Mouse (Mus musculus) limb, embryonic 10.5 days (tissue): ENCODE measurements at regions not wholly inside any gene's neighbourhood (a gene's known extent, or its start where the extent isn't known, plus 50 kb on each side); places are given as distances from the start of the nearest gene placed in this dataset.

ENCODE experiments used
- DNase-seq: peaks from one replicate; pipeline ENCODE4 v3.0.0-alpha.2; 2017; ENCODE audit warnings: low spot score
- H3K27ac ChIP-seq: fragments of 300-500 bp; sonication (generic); 2 replicates; pipeline ENCODE4 v1.5.1; 2016; ENCODE audit warnings: mild to moderate bottlenecking
- H3K27me3 ChIP-seq: fragments of 300-500 bp; sonication (generic); 2 replicates; pipeline ENCODE4 v1.6.1; 2016; ENCODE audit warnings: low read depth, mild to moderate bottlenecking; ENCODE audit not compliant: poor library complexity, severe bottlenecking
- H3K36me3 ChIP-seq: fragments of 300-500 bp; sonication (generic); 2 replicates; pipeline ENCODE4 v1.6.1; 2016; ENCODE audit warnings: mild to moderate bottlenecking, moderate library complexity
- H3K4me1 ChIP-seq: fragments of 300-500 bp; sonication (generic); 2 replicates; pipeline ENCODE4 v1.6.1; 2016
- H3K4me3 ChIP-seq: fragments of 300-500 bp; sonication (generic); 2 replicates; pipeline ENCODE4 v1.5.1; 2016; ENCODE audit warnings: mild to moderate bottlenecking, moderate library complexity
- H3K9me3 ChIP-seq: fragments of 300-500 bp; sonication (generic); replicated peaks from 2 replicates; pipeline ENCODE4 v1.6.1; 2016; ENCODE audit warnings: mild to moderate bottlenecking
- WGBS: fragments of 180-500 bp; shearing (Covaris S2); methylation state at CpG from one replicate; pipeline ENCODE4 v1.1.7; 2016; 5-methylcytosine and 5-hydroxymethylcytosine counted together

DNA sequence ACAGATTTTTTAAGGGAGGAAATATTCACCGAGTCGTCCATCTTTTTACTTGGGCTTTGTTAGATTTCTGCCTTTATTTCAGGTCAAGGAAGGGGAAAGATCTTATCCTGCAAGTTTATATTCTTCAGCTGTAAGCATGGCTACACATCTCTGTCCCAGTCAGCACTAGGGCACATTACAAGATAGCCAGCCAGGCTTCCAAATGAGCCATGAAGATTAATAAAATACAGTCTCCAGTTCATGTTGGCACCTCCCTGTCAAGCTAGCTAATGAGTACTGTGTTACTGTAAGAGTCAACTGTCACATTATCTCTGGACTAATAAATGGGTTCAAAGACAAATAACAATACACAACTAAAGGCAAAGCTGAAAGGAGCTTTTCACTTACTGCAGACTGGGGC, 166.6 kb downstream of the Rpl36a-ps1 start:
- 92% methylated on average over 2 of the region's 2 CpGs for WGBS
- Histone ChIP-seq H3K4me1 (peaks cover 20% of the 10 kb centered on the region), H3K4me3 (no peak overlapping the region), H3K27ac (no peak overlapping the region), H3K36me3 (no peaks in the 10 kb centered on the region), H3K9me3 (no peaks in the 10 kb centered on the region), H3K27me3 (no peaks in the 10 kb centered on the region)
- no peak for DNase-seq

- Histone ChIP-seq H3K27ac (no peak overlapping the region), H3K4me1 (no peaks in the 10 kb centered on the region), H3K27me3 (no peaks in the 10 kb centered on the region), H3K9me3 (no peaks in the 10 kb centered on the region), H3K36me3 (no peaks in the 10 kb centered on the region), H3K4me3 (no peak overlapping the region)
- DNase-seq: no peak
- WGBS: 90% methylated on average over 5 of the region's 5 CpGs
These were observed 180.5 kb downstream of the Rpl36a-ps1 start for GRCm38 (mm10) chr14:98813657-98814056.

DNA sequence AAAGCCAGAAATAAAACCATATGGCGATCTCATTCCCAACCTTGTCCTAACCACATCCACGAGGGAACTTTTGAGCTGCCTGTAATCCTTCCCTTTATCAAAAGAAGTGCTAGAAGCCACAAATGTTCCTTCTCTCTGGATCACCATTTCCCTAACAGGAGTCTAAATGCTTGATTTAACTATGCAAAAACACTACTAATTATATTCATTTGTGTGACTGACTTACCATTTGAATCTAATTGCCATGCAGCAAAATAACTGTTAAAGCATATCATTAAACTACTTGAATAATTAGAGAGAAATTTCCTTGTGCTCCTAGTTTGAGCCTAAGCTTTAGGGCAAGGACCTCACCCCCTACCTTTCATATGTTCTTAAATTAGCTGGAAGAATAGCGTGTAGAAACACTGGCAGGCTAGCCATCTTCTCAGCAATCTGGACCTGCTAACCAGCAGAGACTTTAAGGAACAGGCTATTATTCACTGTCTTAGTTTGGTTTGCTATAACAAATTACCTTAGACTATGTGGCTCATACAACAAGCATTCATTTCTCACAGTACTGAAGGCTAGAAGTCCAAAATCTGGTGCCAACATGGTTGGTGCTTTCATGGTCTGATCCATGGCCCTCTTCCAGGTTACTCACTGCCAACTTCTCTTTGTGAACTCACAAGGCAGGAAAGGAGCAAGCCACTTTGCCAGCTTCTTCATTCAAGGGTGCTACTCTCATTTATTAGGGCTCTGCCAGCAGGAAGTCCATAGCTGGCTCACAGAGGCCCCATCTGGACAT, 183.7 kb downstream of the Rpl36a-ps1 start:
- Histone ChIP-seq H3K4me3 (no peak overlapping the region), H3K36me3 (no peaks in the 10 kb centered on the region), H3K27me3 (no peaks in the 10 kb centered on the region), H3K4me1 (no peaks in the 10 kb centered on the region), H3K27ac (no peak overlapping the region), H3K9me3 (no peaks in the 10 kb centered on the region)
- DNase-seq: no peak
- WGBS: 81% methylated on average over 3 of the region's 3 CpGs

DNA sequence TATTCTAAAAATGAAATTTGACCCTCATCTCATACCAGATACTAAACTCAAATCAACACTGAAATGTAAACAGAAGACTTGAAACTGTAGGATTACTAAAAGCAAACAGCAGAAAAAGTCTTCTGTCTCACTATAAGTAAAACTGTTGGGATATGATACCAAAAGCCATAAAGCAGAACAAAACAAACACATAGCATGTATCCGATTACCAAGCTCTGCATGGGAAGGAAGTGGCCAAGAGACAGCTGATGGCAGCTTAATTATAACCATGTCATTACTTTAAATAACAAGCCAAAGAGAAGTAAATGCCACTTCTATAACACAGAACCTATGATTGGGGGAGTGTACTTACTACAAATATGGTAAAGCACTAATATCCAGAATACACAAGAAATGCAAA, 186.0 kb downstream of the Rpl36a-ps1 start:
- Histone ChIP-seq H3K4me3 (no peak overlapping the region), H3K27ac (no peak overlapping the region), H3K4me1 (no peaks in the 10 kb centered on the region), H3K36me3 (no peaks in the 10 kb centered on the region), H3K9me3 (no peaks in the 10 kb centered on the region), H3K27me3 (no peaks in the 10 kb centered on the region)
- WGBS: 82% methylated on average over 1 of the region's 1 CpGs
- DNase-seq: no peak

- no peaks in the 10 kb centered on the region for H3K9me3 ChIP-seq
- 89% methylated on average over 6 of the region's 6 CpGs for WGBS
- no peaks in the 10 kb centered on the region for H3K27me3 ChIP-seq
These were observed 189.1 kb downstream of the Rpl36a-ps1 start for GRCm38 (mm10) chr14:98805066-98805465.

GRCm38 (mm10) chr14:98801293-98801692, 192.8 kb downstream of the Rpl36a-ps1 start:
- Histone ChIP-seq H3K4me3 (no peak overlapping the region), H3K27ac (no peak overlapping the region), H3K4me1 (no peaks in the 10 kb centered on the region), H3K36me3 (no peaks in the 10 kb centered on the region), H3K9me3 (no peaks in the 10 kb centered on the region), H3K27me3 (no peaks in the 10 kb centered on the region)
- 89% methylated on average over 2 of the region's 2 CpGs for WGBS
- no peak for DNase-seq

More at GRCm38 (mm10) chr14:98805066-98805465, 189.1 kb downstream of the Rpl36a-ps1 start:
- Histone ChIP-seq H3K27ac (no peak overlapping the region), H3K4me3 (no peak overlapping the region), H3K4me1 (no peaks in the 10 kb centered on the region), H3K36me3 (no peaks in the 10 kb centered on the region)
- DNase-seq: no peak

DNA sequence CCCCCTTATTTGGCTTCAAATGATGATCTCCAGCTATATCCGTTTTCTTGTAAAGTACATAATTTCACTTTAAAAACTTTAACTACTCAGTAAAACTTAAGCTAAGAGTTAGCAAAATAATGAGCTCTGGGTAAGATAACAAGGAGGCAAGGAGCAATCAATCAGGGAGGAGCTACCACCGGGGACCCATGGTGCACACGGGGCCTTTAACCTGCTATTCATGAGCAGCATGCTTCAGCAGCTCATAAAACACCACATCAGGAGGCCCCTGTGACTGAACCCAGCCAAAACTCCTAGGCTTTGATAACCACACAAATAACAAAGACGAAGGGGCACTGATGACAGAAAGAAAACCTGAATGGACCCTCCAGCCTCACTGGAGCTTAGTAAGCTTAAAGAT, 202.1 kb downstream of the Rpl36a-ps1 start:
- Histone ChIP-seq H3K27ac (no peak overlapping the region), H3K36me3 (no peaks in the 10 kb centered on the region), H3K4me3 (no peak overlapping the region), H3K4me1 (peaks cover 5% of the 10 kb centered on the region), H3K27me3 (no peaks in the 10 kb centered on the region), H3K9me3 (no peaks in the 10 kb centered on the region)
- WGBS: 34% methylated on average over 4 of the region's 4 CpGs
- no peak for DNase-seq

DNA sequence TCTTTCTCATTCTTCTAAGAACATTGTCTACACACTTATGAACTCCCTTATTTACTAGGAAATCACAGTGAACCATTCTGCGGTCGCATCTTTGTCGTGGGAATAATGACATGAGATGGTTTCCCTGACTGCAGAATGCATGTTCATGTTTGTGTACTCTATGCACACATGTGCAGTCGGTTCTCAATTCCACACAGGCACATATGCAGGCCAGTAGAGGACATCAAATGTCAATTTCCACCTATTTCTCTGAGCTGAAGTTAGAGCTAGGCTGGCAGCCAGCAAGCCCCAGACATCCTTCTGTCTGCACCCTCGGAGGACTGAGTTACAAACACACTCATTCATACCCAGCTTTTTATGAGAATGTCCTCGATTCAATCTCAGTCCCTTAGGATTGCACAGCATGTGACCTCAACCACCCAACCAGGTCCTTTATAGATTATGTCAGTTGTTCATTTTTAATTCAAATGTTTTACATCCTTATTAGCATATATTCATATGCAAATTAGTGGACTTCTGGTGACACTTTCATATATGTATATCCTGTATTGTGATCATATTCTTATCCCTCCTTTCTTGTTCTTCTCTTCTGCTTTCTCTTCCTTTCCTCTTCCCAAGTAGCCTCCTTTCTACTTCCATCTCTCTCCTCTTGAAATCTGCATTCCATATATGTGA, 202.7 kb downstream of the Rpl36a-ps1 start:
- H3K27me3 ChIP-seq: no peaks in the 10 kb centered on the region
- H3K9me3 ChIP-seq: no peaks in the 10 kb centered on the region
- no peak for DNase-seq
- H3K4me3 ChIP-seq: no peak overlapping the region
- WGBS: 89% methylated on average over 6 of the region's 6 CpGs
- no peak overlapping the region for H3K27ac ChIP-seq
- no peaks in the 10 kb centered on the region for H3K36me3 ChIP-seq
- peaks cover 5% of the 10 kb centered on the region for H3K4me1 ChIP-seq

DNA sequence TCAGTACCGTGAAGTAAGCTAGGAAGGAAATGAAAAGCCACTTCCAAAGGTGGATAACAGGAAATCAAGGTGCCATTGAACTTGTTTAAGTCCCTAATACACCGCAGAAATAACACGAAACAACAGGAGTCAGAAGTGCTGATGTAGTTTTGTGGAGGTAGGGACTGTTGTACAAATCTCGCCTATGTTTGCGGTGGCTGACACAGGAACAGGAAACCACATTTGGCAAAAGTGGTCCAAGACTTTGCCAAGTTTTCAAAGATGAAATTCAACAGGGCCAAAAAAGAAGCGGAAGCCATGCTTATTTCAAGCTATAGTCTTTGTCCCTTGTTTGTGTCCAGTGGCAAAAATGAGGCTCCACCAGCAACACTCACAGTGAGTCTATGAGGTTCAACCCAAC, 204.3 kb downstream of the Rpl36a-ps1 start:
- Histone ChIP-seq H3K27ac (no peak overlapping the region), H3K9me3 (no peaks in the 10 kb centered on the region), H3K4me1 (peaks cover 5% of the 10 kb centered on the region), H3K27me3 (no peaks in the 10 kb centered on the region), H3K4me3 (no peak overlapping the region), H3K36me3 (no peaks in the 10 kb centered on the region)
- no peak for DNase-seq
- WGBS: 94% methylated on average over 6 of the region's 6 CpGs

DNA sequence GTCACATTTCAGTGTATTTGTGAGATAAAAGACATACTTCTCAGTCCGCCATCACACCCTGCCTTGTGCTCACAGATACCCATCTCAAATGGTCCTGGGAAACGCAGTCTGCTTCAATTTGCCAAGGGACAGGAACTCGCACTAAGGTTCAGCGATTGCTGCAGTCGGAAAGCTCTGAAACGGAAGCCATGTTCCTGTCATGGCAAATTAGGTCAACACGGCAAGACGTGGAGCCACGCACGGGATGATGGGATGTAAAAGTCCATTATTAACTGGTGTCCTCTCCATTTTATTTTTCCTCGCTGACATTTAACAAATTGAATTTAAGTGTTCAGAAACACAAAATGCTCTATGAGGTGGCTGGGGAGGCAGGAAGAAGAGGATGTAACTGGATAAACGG, 212.4 kb downstream of the Rpl36a-ps1 start:
- no peak overlapping the region for H3K27ac ChIP-seq
- 95% methylated on average over 12 of the region's 12 CpGs for WGBS
- DNase-seq: no peak
- no peak overlapping the region for H3K4me3 ChIP-seq
- H3K27me3 ChIP-seq: no peaks in the 10 kb centered on the region
- H3K4me1 ChIP-seq: no peaks in the 10 kb centered on the region
- H3K36me3 ChIP-seq: no peaks in the 10 kb centered on the region
- H3K9me3 ChIP-seq: no peaks in the 10 kb centered on the region

DNA sequence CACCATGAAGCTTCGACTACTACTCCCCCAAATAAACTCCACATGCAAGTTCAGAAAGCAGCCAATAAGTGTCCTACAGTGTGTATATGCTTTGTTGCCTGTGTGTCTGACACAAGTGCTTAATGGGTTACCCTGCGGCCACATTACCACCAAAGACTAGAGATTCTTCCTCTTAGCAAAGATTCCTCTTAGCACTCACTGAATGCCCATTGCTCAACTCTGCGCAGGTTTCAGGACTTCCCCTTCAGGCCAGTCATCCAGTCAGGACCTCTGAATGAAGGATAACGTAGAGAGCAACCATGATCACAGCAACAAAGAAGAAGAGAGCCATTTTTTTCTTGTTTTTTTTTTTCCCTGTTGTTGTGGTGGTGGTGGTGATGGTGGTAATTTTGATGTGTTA, 222.0 kb downstream of the Rpl36a-ps1 start:
- H3K36me3 ChIP-seq: no peaks in the 10 kb centered on the region
- 88% methylated on average over 4 of the region's 4 CpGs for WGBS
- no peak overlapping the region for H3K27ac ChIP-seq
- DNase-seq: no peak
- H3K9me3 ChIP-seq: no peaks in the 10 kb centered on the region
- no peaks in the 10 kb centered on the region for H3K27me3 ChIP-seq
- no peak overlapping the region for H3K4me3 ChIP-seq
- no peaks in the 10 kb centered on the region for H3K4me1 ChIP-seq

- no peak for DNase-seq
- Histone ChIP-seq H3K4me1 (no peaks in the 10 kb centered on the region), H3K4me3 (no peak overlapping the region), H3K27me3 (no peaks in the 10 kb centered on the region), H3K27ac (no peak overlapping the region), H3K9me3 (no peaks in the 10 kb centered on the region), H3K36me3 (no peaks in the 10 kb centered on the region)
- WGBS: 87% methylated on average over 2 of the region's 2 CpGs
These were observed 225.3 kb downstream of the Rpl36a-ps1 start for GRCm38 (mm10) chr14:98768845-98769244.

DNA sequence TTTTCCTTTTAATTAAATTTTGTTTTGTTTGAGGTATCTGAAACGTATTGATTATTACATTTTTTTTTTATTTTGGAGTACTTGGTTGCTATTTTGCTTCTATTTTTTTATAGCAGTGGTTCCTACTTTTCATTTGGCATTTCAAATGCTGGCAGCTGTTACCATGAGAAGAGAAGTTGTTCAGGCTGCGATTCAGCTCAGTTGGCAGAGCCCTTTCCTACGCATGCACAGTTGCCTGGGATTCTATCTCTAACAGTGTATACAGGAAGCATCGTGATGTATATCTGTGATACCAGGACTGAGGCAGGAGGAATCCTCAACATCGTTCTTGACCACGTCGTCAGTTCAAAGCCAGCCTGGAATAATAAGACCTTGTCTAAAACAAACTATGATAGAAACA, 226.6 kb downstream of the Rpl36a-ps1 start:
- H3K27me3 ChIP-seq: no peaks in the 10 kb centered on the region
- H3K9me3 ChIP-seq: no peaks in the 10 kb centered on the region
- WGBS: 91% methylated on average over 7 of the region's 7 CpGs
- no peaks in the 10 kb centered on the region for H3K4me1 ChIP-seq
- no peak overlapping the region for H3K4me3 ChIP-seq
- H3K27ac ChIP-seq: no peak overlapping the region
- H3K36me3 ChIP-seq: no peaks in the 10 kb centered on the region
- no peak for DNase-seq
